17 mouse cellular contexts compared by ENCODE assay signal in genomic region chr16:35193357-35193756, GRCm38 (mm10). TPM values are rescaled to one million over a fixed set of nuclear protein-coding genes. Genes with fewer than 3 reads are reported as not detected.
A peak's percentile ranks its signal among the peaks of the same experiment; 100 is the strongest.
DNase-seq lines count a peak whose midpoint lies in the region; ATAC-seq and TF ChIP-seq lines count a peak whose summit lies in the region.
"Had no signal": no experiment of that assay in that cellular context is flagged by ENCODE, and none has a peak within 500 bp of the region (broad histone marks: within the 10 kb centered on the region; RNA-seq: fewer than 3 reads in every experiment).

No protein-coding gene starts in this region.

- no peak overlapping the region for H3K4me2 ChIP-seq in kidney, embryonic 15.5 days
- H3K4me2 ChIP-seq in midbrain, postnatal 0 days (ENCODE audit: low read depth, low read length, poor library complexity, severe bottlenecking) = no peak overlapping the region
- H3K4me2 ChIP-seq in stomach, embryonic 15.5 days = no peak overlapping the region
- H3K4me2 ChIP-seq: limb, embryonic 13.5 days; lung, embryonic 14.5 days had no signal

- no peak for TF ChIP-seq CTCF in midbrain, postnatal 0 days (IDR thresholded peaks at IDR 0.05)

- no peaks in the 10 kb centered on the region for H3K36me3 ChIP-seq in heart, embryonic 10.5 days
- no peaks in the 10 kb centered on the region for H3K36me3 ChIP-seq in kidney, embryonic 15.5 days
- H3K36me3 ChIP-seq in midbrain, embryonic 10.5 days = no peaks in the 10 kb centered on the region
- no peaks in the 10 kb centered on the region for H3K36me3 ChIP-seq in midbrain, postnatal 0 days (ENCODE audit: insufficient read depth, low read length)
- no peaks in the 10 kb centered on the region for H3K36me3 ChIP-seq in stomach, embryonic 15.5 days
- H3K36me3 ChIP-seq: limb, embryonic 13.5 days had no signal

- H3K9me3 ChIP-seq in heart, embryonic 10.5 days = no peaks in the 10 kb centered on the region
- no peaks in the 10 kb centered on the region for H3K9me3 ChIP-seq in kidney, embryonic 15.5 days (replicated peaks)
- H3K9me3 ChIP-seq in midbrain, embryonic 10.5 days (replicated peaks) = no peaks in the 10 kb centered on the region
- no peaks in the 10 kb centered on the region for H3K9me3 ChIP-seq in midbrain, postnatal 0 days (ENCODE audit: low read length)
- no peaks in the 10 kb centered on the region for H3K9me3 ChIP-seq in stomach, embryonic 15.5 days

- DNase-seq in heart, embryonic 10.5 days (ENCODE audit: low spot score) = no peak
- DNase-seq in heart, adult 9 months (ENCODE audit: low spot score in 2 of 2) = no peak
- DNase-seq in kidney, postnatal 25 days = no peak
- DNase-seq in midbrain, embryonic 10.5 days (ENCODE audit: low spot score) = no peak
- DNase-seq in midbrain, postnatal 0 days (ENCODE audit: low spot score) = no peak
- DNase-seq in B cell, adult 2 months = no peak
- DNase-seq: cerebellum, adult 11 months; forebrain, postnatal 0 days; gastrocnemius, postnatal 25 days; kidney, adult 11 months; lung, embryonic 14.5 days; right cerebral cortex, adult 18-20 months had no signal

- peaks cover 42% of the 10 kb centered on the region for H3K4me1 ChIP-seq in heart, embryonic 10.5 days
- peaks cover 13% of the 10 kb centered on the region for H3K4me1 ChIP-seq in kidney, embryonic 15.5 days
- H3K4me1 ChIP-seq in midbrain, embryonic 10.5 days = peaks cover 20% of the 10 kb centered on the region
- H3K4me1 ChIP-seq in midbrain, postnatal 0 days (ENCODE audit: insufficient read depth, low read length) = no peaks in the 10 kb centered on the region
- peaks cover 21% of the 10 kb centered on the region for H3K4me1 ChIP-seq in stomach, embryonic 15.5 days

- peak overlapping the region; percentile 59; the same call in 1 of the 2 replicates for H3K27ac ChIP-seq in heart, embryonic 10.5 days
- no peak overlapping the region for H3K27ac ChIP-seq in kidney, embryonic 15.5 days
- H3K27ac ChIP-seq in midbrain, embryonic 10.5 days (replicated peaks) = peak overlapping the region; percentile 17; the same call in 1 of the 2 replicates
- no peak overlapping the region for H3K27ac ChIP-seq in midbrain, postnatal 0 days (ENCODE audit: low read depth, low read length)
- no peak overlapping the region; the same call in 1 of the 2 replicates for H3K27ac ChIP-seq in stomach, embryonic 15.5 days
- H3K27ac ChIP-seq: limb, embryonic 13.5 days had no signal

- ATAC-seq in kidney, embryonic 15.5 days (replicated peaks; ENCODE audit: low FRiP score) = peak; percentile 52; the same call in 1 of the 2 replicates
- ATAC-seq in midbrain, postnatal 0 days (ENCODE audit: low FRiP score) = no peak
- ATAC-seq in stomach, embryonic 15.5 days (ENCODE audit: insufficient read depth, low FRiP score, low read depth) = peak; percentile 24; the same call in 1 of the 2 replicates
- ATAC-seq: activated CD4-positive, CD25-positive, alpha-beta regulatory T cell, adult 4 months; forebrain, postnatal 0 days had no signal

- WGBS in heart, embryonic 10.5 days = 32% methylated on average over 3 of the region's 3 CpGs
- WGBS in kidney, embryonic 15.5 days = 32% methylated on average over 3 of the region's 3 CpGs
- WGBS in midbrain, embryonic 10.5 days = 59% methylated on average over 3 of the region's 3 CpGs
- WGBS in midbrain, postnatal 0 days = 65% methylated on average over 3 of the region's 3 CpGs
- WGBS in stomach, embryonic 15.5 days = 53% methylated on average over 3 of the region's 3 CpGs

- H3K27me3 ChIP-seq in heart, embryonic 10.5 days (ENCODE audit: insufficient read depth, poor library complexity, severe bottlenecking) = no peaks in the 10 kb centered on the region
- H3K27me3 ChIP-seq in kidney, embryonic 15.5 days = no peaks in the 10 kb centered on the region
- H3K27me3 ChIP-seq in midbrain, embryonic 10.5 days (ENCODE audit: low read depth, poor library complexity, severe bottlenecking) = no peaks in the 10 kb centered on the region
- no peaks in the 10 kb centered on the region for H3K27me3 ChIP-seq in midbrain, postnatal 0 days (ENCODE audit: insufficient read depth, low read length)
- H3K27me3 ChIP-seq in stomach, embryonic 15.5 days (replicated peaks) = no peaks in the 10 kb centered on the region
- H3K27me3 ChIP-seq: limb, embryonic 13.5 days had no signal

- no peak overlapping the region for H3K4me3 ChIP-seq in heart, embryonic 10.5 days
- H3K4me3 ChIP-seq in kidney, embryonic 15.5 days (replicated peaks) = no peak overlapping the region
- H3K4me3 ChIP-seq in midbrain, embryonic 10.5 days = no peak overlapping the region
- no peak overlapping the region for H3K4me3 ChIP-seq in midbrain, postnatal 0 days (ENCODE audit: low read depth, low read length)
- no peak overlapping the region for H3K4me3 ChIP-seq in stomach, embryonic 15.5 days (replicated peaks)
- H3K4me3 ChIP-seq: limb, embryonic 13.5 days had no signal

- no peak overlapping the region for H3K9ac ChIP-seq in kidney, embryonic 15.5 days
- no peak overlapping the region for H3K9ac ChIP-seq in midbrain, postnatal 0 days (replicated peaks; ENCODE audit: low read length, poor library complexity, severe bottlenecking)
- no peak overlapping the region for H3K9ac ChIP-seq in stomach, embryonic 15.5 days
- H3K9ac ChIP-seq: forebrain, postnatal 0 days; limb, embryonic 13.5 days; lung, embryonic 14.5 days had no signal

RNA-seq across cellular contexts. Expression of gene Adcy5, which starts 38.7 kb away (rescaled TPM):
- 3.8 and 5.1 TPM in 2 replicates for polyA plus RNA-seq in heart, embryonic 10.5 days (2016; fragmentation: Nextera tagmentation; extraction: Ambion mirVana)
- 0.66 and 0.87 TPM in 2 replicates for polyA plus RNA-seq in kidney, embryonic 15.5 days (2015; fragmentation: Nextera tagmentation; extraction: Ambion mirVana)
- 0.72 and 1.8 TPM in 2 replicates for polyA plus RNA-seq in midbrain, embryonic 10.5 days (2016; fragmentation: Nextera tagmentation; extraction: Ambion mirVana)
- total RNA-seq in midbrain, postnatal 0 days (2014; rRNA removed) = 73.9 and 77.3 TPM in 2 replicates
- 6.9 and 7.5 TPM in 2 replicates for polyA plus RNA-seq in midbrain, postnatal 0 days (2015; fragmentation: Nextera tagmentation; extraction: Ambion mirVana)
- polyA plus RNA-seq in stomach, embryonic 15.5 days (2015; fragmentation: Nextera tagmentation; extraction: Ambion mirVana) = 3.0 and 3.3 TPM in 2 replicates
- total RNA-seq: common myeloid progenitor, adult 5-6 weeks had no signal

Comparison
In these comparisons a context has a peak if more than half of its experiments do, and no peak if none do; other contexts are left out.
1. H3K27ac ChIP-seq: peak in heart, embryonic 10.5 days (single experiment) and midbrain, embryonic 10.5 days (single experiment); none in kidney, embryonic 15.5 days (single experiment), midbrain, postnatal 0 days (single experiment) and stomach, embryonic 15.5 days (single experiment).